Mouse (Mus musculus): ENCODE measurements around the gene Cluap1.

DNA sequence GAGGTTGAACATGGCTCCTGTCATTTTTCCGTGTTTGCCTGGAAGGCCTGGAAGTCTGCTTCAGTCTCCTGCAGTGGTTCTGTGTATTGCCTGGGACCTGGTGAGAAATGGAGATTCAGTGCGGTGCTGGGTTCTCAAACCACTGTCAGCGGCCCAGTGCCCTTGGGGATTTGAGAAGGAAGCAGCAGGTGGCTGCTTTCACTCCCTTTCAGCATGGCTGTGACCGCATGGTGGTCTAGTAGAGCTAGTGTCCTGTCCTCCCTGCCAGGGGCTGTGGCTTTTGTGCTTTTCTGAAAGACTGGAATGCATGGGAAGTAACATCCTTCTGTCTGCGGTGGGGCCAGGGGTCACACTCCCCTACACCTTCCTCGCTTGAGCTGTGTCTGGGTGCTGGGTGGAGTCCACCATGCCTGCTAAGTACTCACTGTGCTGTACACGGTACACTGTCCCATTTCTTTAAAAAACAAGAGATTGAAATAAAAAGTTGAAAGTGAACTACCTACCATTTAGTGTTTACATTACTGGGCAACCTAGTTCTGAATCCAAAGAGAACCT lies 74.6 kb downstream of the Cluap1 start:
- no peak for TF ChIP-seq POLR2A (IDR thresholded peaks at IDR 0.05; ENCODE audit: control insufficient read depth, extremely low read depth, insufficient read depth, low read length, poor library complexity)
- no peak for TF ChIP-seq CTCF (IDR thresholded peaks at IDR 0.05; ENCODE audit: borderline replicate concordance, control insufficient read depth, extremely low read depth, insufficient read depth, low read length, poor library complexity)
